Mouse (Mus musculus) MEL (cell line): ENCODE data around the gene Fer. TPM values are rescaled to one million over a fixed set of nuclear protein-coding genes. Genes with fewer than 3 reads are reported as not detected.

ENCODE experiments used
- DNase-seq: peaks from one replicate; pipeline ENCODE4 v3.0.0; 2011; ENCODE audit warnings: low read depth, low spot score
- H3K27ac ChIP-seq: 2 replicates; pipeline ENCODE4 v1.5.1; 2012; ENCODE audit warnings: low read depth, mild to moderate bottlenecking, control low read depth, low read length, moderate library complexity; ENCODE audit not compliant: control insufficient read depth
- H3K27me3 ChIP-seq, 2 experiments: fragments of 150-350 bp in 1 of 2; sonication (generic) in 1 of 2; 2 replicates each; pipeline ENCODE4 v1.6.1; 2012; ENCODE audit warnings: low read length in 2 of 2, mild to moderate bottlenecking in 2 of 2, improper control_type of control experiment in 1 of 2, moderate library complexity in 1 of 2; ENCODE audit not compliant: insufficient read depth in 2 of 2, control insufficient read depth in 1 of 2
- H3K36me3 ChIP-seq, 2 experiments: 2 replicates each; pipeline ENCODE4 v1.6.1; 2012 to 2014; ENCODE audit warnings: low read length in 2 of 2, improper control_type of control experiment in 1 of 2, inconsistent platforms in 1 of 2, mild to moderate bottlenecking in 1 of 2; ENCODE audit not compliant: insufficient read depth in 2 of 2, control insufficient read depth in 1 of 2
- H3K4me1 ChIP-seq, 2 experiments: fragments of 150-350 bp in 1 of 2; sonication (generic) in 1 of 2; 2 replicates each; pipeline ENCODE4 v1.6.1; 2012; ENCODE audit warnings: low read length in 2 of 2, improper control_type of control experiment in 1 of 2, mild to moderate bottlenecking in 1 of 2; ENCODE audit not compliant: insufficient read depth in 2 of 2, control insufficient read depth in 1 of 2
- H3K4me3 ChIP-seq, 2 experiments: fragments of 150-350 bp in 1 of 2; sonication (generic) in 1 of 2; 2 replicates each; pipeline ENCODE4 v1.5.1; 2012; ENCODE audit warnings: low read depth in 2 of 2, low read length in 2 of 2, mild to moderate bottlenecking in 2 of 2, moderate library complexity in 2 of 2, control low read depth in 1 of 2, improper control_type of control experiment in 1 of 2; ENCODE audit not compliant: control insufficient read depth in 1 of 2, insufficient read depth in 1 of 2
- H3K79me2 ChIP-seq: 2 replicates; pipeline ENCODE4 v1.6.1; 2012; ENCODE audit warnings: mild to moderate bottlenecking, low read length, moderate library complexity; ENCODE audit not compliant: control insufficient read depth, poor library complexity, insufficient read depth
- H3K9ac ChIP-seq: 2 replicates; pipeline ENCODE4 v1.6.1; 2012; ENCODE audit warnings: low read depth, mild to moderate bottlenecking, control low read depth, low read length, moderate library complexity; ENCODE audit not compliant: control insufficient read depth, poor library complexity, severe bottlenecking
- H3K9me3 ChIP-seq: fragments of 150-350 bp; sonication (generic); replicated peaks from 2 replicates; pipeline ENCODE4 v1.6.1; 2012; ENCODE audit warnings: mild to moderate bottlenecking, low read length, improper control_type of control experiment, moderate library complexity; ENCODE audit not compliant: insufficient read depth
- BHLHE40 ChIP-seq: IDR thresholded peaks from 2 replicates; pipeline ENCODE4 v1.6.1; 2012; ENCODE audit warnings: low read depth, mild to moderate bottlenecking, inconsistent platforms, low read length, improper control_type of control experiment, borderline replicate concordance
- E2F4 ChIP-seq: IDR thresholded peaks from 2 replicates; pipeline ENCODE4 v1.6.1; 2011; ENCODE audit warnings: low read depth, low read length, improper control_type of control experiment, borderline replicate concordance
- ELF1 ChIP-seq: IDR thresholded peaks from 2 replicates; pipeline ENCODE4 v1.6.1; 2014; ENCODE audit warnings: low read depth, mild to moderate bottlenecking, inconsistent platforms, low read length, improper control_type of control experiment, moderate library complexity
- EP300 ChIP-seq, 2 experiments: IDR thresholded peaks; 2 replicates each; pipeline ENCODE4 v1.6.1; 2011; ENCODE audit warnings: improper control_type of control experiment in 2 of 2, low read length in 2 of 2, low read depth in 1 of 2, mild to moderate bottlenecking in 1 of 2
- GABPA ChIP-seq: IDR thresholded peaks from 2 replicates; pipeline ENCODE4 v1.6.1; 2012; ENCODE audit warnings: low read depth, mild to moderate bottlenecking, inconsistent platforms, low read length, improper control_type of control experiment, moderate library complexity
- GATA1 ChIP-seq: IDR thresholded peaks from 2 replicates; pipeline ENCODE4 v1.6.1; 2011; ENCODE audit warnings: low read depth, low read length, improper control_type of control experiment
- HCFC1 ChIP-seq: IDR thresholded peaks from 2 replicates; pipeline ENCODE4 v1.6.1; 2012; ENCODE audit warnings: low read depth, mild to moderate bottlenecking, inconsistent platforms, low read length, improper control_type of control experiment, moderate library complexity
- KAT2A ChIP-seq: conservative IDR thresholded peaks from 2 replicates; pipeline ENCODE4 v1.6.1; 2012; ENCODE audit warnings: low read depth, low read length, improper control_type of control experiment, inconsistent platforms
- MAX ChIP-seq: IDR thresholded peaks from 2 replicates; pipeline ENCODE4 v1.6.1; 2011; ENCODE audit warnings: low read length, improper control_type of control experiment
- MAZ ChIP-seq: IDR thresholded peaks from 2 replicates; pipeline ENCODE4 v1.6.1; 2012; ENCODE audit warnings: low read depth, mild to moderate bottlenecking, inconsistent platforms, low read length, improper control_type of control experiment
- MEF2A ChIP-seq: IDR thresholded peaks from 2 replicates; pipeline ENCODE4 v1.6.1; 2014; ENCODE audit warnings: low read depth, mild to moderate bottlenecking, inconsistent platforms, low read length, improper control_type of control experiment; ENCODE audit not compliant: poor library complexity, insufficient replicate concordance, severe bottlenecking; ENCODE audit errors: extremely low read depth
- MXI1 ChIP-seq: IDR thresholded peaks from 2 replicates; pipeline ENCODE4 v1.6.1; 2011; ENCODE audit warnings: mild to moderate bottlenecking, low read depth, low read length, improper control_type of control experiment
- MYC ChIP-seq: IDR thresholded peaks from 2 replicates; pipeline ENCODE4 v1.6.1; 2011; ENCODE audit warnings: low read depth, mild to moderate bottlenecking, low read length, improper control_type of control experiment, moderate library complexity
- NRF1 ChIP-seq: IDR thresholded peaks from 2 replicates; pipeline ENCODE4 v1.6.1; 2014; ENCODE audit warnings: low read depth, mild to moderate bottlenecking, inconsistent platforms, low read length, improper control_type of control experiment, moderate library complexity; ENCODE audit not compliant: poor library complexity, insufficient read depth, severe bottlenecking
- POLR2A ChIP-seq, 2 experiments: IDR thresholded peaks; 2 replicates each; pipeline ENCODE4 v1.6.1; 2011 to 2012; ENCODE audit warnings: low read length in 2 of 2, mild to moderate bottlenecking in 2 of 2, control low read depth in 1 of 2, improper control_type of control experiment in 1 of 2, low read depth in 1 of 2, moderate library complexity in 1 of 2; ENCODE audit not compliant: control insufficient read depth in 1 of 2, insufficient read depth in 1 of 2, poor library complexity in 1 of 2
- POLR2AphosphoS2 ChIP-seq: IDR thresholded peaks from 2 replicates; pipeline ENCODE4 v1.6.1; 2011; ENCODE audit warnings: low read length, improper control_type of control experiment
- POLR2AphosphoS5 ChIP-seq: IDR thresholded peaks from 2 replicates; pipeline ENCODE4 v1.6.1; 2012; ENCODE audit warnings: low read depth, borderline replicate concordance, mild to moderate bottlenecking, inconsistent platforms, low read length, moderate library complexity, mixed read lengths
- RAD21 ChIP-seq: IDR thresholded peaks from 2 replicates; pipeline ENCODE4 v1.6.1; 2011; ENCODE audit warnings: mild to moderate bottlenecking, low read depth, low read length, improper control_type of control experiment
- RCOR1 ChIP-seq: IDR thresholded peaks from 2 replicates; pipeline ENCODE4 v1.6.1; 2012; ENCODE audit warnings: low read depth, mild to moderate bottlenecking, inconsistent platforms, low read length, improper control_type of control experiment
- TAL1 ChIP-seq: IDR thresholded peaks from 2 replicates; pipeline ENCODE4 v1.6.1; 2012; ENCODE audit warnings: mild to moderate bottlenecking, inconsistent platforms, low read length, moderate library complexity, mixed read lengths
- TCF12 ChIP-seq: IDR thresholded peaks from 2 replicates; pipeline ENCODE4 v1.6.1; 2014; ENCODE audit warnings: low read depth, mild to moderate bottlenecking, inconsistent platforms, low read length, improper control_type of control experiment, moderate library complexity
- UBTF ChIP-seq: IDR thresholded peaks from 2 replicates; pipeline ENCODE4 v1.6.1; 2012; ENCODE audit warnings: low read depth, mild to moderate bottlenecking, inconsistent platforms, low read length, improper control_type of control experiment, moderate library complexity, borderline replicate concordance; ENCODE audit not compliant: insufficient read depth
- USF2 ChIP-seq, 2 experiments: IDR thresholded peaks; 2 replicates each; pipeline ENCODE4 v1.6.1; 2011 to 2012; ENCODE audit warnings: improper control_type of control experiment in 2 of 2, low read length in 2 of 2, borderline replicate concordance in 1 of 2, inconsistent platforms in 1 of 2, low read depth in 1 of 2, mild to moderate bottlenecking in 1 of 2; ENCODE audit not compliant: insufficient read depth in 1 of 2
- ZC3H11A ChIP-seq: IDR thresholded peaks from 2 replicates; pipeline ENCODE4 v1.6.1; 2012; ENCODE audit warnings: low read depth, mild to moderate bottlenecking, inconsistent platforms, low read length, improper control_type of control experiment
- ZNF384 ChIP-seq: IDR thresholded peaks from 2 replicates; pipeline ENCODE4 v1.6.1; 2012; ENCODE audit warnings: low read depth, mild to moderate bottlenecking, inconsistent platforms, low read length, improper control_type of control experiment
- polyA plus RNA-seq, 2 experiments: library from polyadenylated mRNA; stranded (reverse) in 1 of 2; unstranded in 1 of 2; fragments of >175 nt in 1 of 2; fragments of >200 nt in 1 of 2; gene quantifications; 2 replicates each; pipeline versions ENCODE4 v1.2.1 to v1.2.4; 2012; ENCODE audit warnings: low replicate concordance in 2 of 2, low read depth in 1 of 2; ENCODE audit not compliant: insufficient read length in 2 of 2, insufficient read depth in 1 of 2, missing spikeins in 1 of 2
- total RNA-seq: library from RNA; depleted of rRNA; stranded (reverse); fragments of 300-350 nt; gene quantifications from 2 replicates; pipeline ENCODE4 v1.2.3, GENCODE M21; 2012

Fer gene
- total and polyA plus RNA-seq, 3 experiments = 8.5 to 11.2 TPM; not detected in 1

DNA sequence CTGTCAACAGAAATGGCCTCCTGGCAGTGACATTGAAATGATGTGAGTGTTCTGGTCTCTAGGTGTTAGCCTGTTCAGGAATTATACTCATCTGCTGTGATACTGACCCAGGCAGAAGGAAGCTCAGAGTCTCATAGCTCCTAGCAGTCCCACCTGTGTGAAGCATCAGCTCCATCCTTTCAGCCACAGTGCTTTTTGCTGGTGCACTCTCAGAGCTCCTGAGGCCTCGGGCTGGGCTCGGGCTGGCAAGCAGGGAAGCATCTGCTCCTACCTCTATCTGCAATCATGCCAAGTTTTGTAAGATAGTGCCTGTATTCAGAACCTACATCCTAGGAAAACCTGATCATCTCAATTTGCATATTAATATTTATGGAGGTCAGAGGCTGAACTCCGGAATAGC, 183.7 kb downstream of the Fer start:
- H3K4me3 ChIP-seq = no peak overlapping the region
- H3K27me3 ChIP-seq = no peaks in the 10 kb centered on the region
- H3K4me1 ChIP-seq = no peaks in the 10 kb centered on the region
- no peak for DNase-seq
- no peaks in the 10 kb centered on the region for H3K79me2 ChIP-seq
- no peaks in the 10 kb centered on the region for H3K36me3 ChIP-seq
- no peak for TF ChIP-seq TAL1
- no peak for TF ChIP-seq POLR2A (IDR thresholded peaks at IDR 0.05; ENCODE audit: control insufficient read depth in 1 of 2, insufficient read depth in 1 of 2, low read depth in 1 of 2, low read length in 2 of 2, poor library complexity in 1 of 2)
- no peak for TF ChIP-seq ZNF384
- TF ChIP-seq ELF1 = no peak
- no peak for TF ChIP-seq RCOR1
- TF ChIP-seq KAT2A = no peak
- no peak for TF ChIP-seq POLR2AphosphoS5
- no peak for TF ChIP-seq MAX
- TF ChIP-seq GATA1 = no peak
- TF ChIP-seq TCF12 = no peak
- TF ChIP-seq RAD21 = no peak
- no peak for TF ChIP-seq USF2 (IDR thresholded peaks at IDR 0.05; ENCODE audit: borderline replicate concordance in 1 of 2, insufficient read depth in 1 of 2, low read depth in 1 of 2, low read length in 2 of 2)
- no peak for TF ChIP-seq BHLHE40
- no peak for TF ChIP-seq MAZ
- no peak for TF ChIP-seq EP300 (IDR thresholded peaks at IDR 0.05; ENCODE audit: low read depth in 1 of 2, low read length in 2 of 2)
- no peak for TF ChIP-seq NRF1
- no peaks in the 10 kb centered on the region for H3K9me3 ChIP-seq
- H3K9ac ChIP-seq = no peak overlapping the region
- H3K27ac ChIP-seq = no peak overlapping the region

DNA sequence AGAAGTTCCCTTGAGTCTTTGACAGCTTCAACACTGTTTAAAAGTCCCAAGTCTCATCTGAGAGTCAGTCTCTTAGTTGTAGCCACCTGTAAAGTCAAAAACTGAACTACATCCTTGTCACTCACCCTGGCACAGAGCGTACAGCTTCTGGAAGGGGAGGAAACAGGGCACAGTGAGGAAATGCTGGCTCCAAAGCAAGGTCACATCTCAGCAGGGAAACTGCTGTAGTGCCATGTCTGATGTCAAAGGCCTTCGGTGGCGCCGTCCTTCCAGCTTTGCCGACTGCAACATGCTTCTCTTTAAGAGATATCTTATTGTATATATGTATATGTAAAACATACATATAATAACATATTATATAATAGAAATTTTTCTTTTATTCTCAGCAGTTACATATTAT, 188.0 kb downstream of the Fer start:
- no peaks in the 10 kb centered on the region for H3K9me3 ChIP-seq
- no peaks in the 10 kb centered on the region for H3K27me3 ChIP-seq
- TF ChIP-seq HCFC1 (no peak), MEF2A (no peak), POLR2AphosphoS2 (no peak), MXI1 (no peak), EP300 (IDR thresholded peaks at IDR 0.05; ENCODE audit: low read depth in 1 of 2, low read length in 2 of 2) (no peak), TCF12 (no peak), GABPA (no peak), UBTF (no peak), MAX (no peak), MAZ (no peak), E2F4 (no peak), MYC (no peak), NRF1 (no peak), ZC3H11A (no peak)
- no peak overlapping the region for H3K27ac ChIP-seq
- DNase-seq = no peak
- no peaks in the 10 kb centered on the region for H3K79me2 ChIP-seq
- H3K4me1 ChIP-seq = no peaks in the 10 kb centered on the region
- no peak overlapping the region for H3K9ac ChIP-seq
- no peaks in the 10 kb centered on the region for H3K36me3 ChIP-seq
- no peak overlapping the region for H3K4me3 ChIP-seq
